ENCODE assay signal across 14 mouse cellular contexts in the genomic region with DNA sequence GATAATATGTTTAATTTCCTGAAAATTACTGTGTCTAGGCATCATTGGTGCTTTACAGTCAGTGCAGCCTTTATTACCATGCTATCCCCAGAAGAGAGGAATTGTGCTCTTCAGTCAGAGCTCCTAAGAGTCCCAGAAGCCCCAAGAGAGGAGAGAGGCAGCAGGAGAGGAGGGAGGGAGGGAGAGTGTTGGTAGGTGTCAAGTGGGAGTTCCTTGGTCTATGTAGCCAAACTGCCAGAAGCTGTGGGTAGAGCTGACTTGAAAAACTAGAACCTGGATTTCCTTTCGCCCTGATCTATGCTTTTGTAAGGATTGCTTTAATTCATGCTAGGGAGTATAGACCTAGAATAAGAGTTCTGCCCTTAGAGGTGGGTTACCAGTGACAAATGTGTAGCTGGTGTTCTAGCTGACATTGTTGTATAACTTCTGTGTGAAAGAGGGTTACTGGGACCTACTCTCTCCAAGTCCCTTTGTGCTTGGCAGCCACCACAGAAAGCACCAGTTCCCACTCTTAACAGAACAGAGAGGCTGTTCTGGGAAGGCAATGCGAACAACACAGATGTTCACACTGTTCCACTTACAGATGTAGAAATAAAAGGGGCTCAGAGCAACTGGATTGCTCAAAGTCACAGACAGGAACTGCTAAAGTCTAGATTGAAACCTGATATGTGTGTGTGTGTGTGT.
"Had no signal": no experiment of that assay in that cellular context is flagged by ENCODE, and none has a peak within 500 bp of the region (broad histone marks: within the 10 kb centered on the region; RNA-seq: fewer than 3 reads in every experiment).

No protein-coding gene starts in this region.

- H3K9me3 ChIP-seq: intestine, embryonic 15.5 days; liver, embryonic 13.5 days; lung, embryonic 15.5 days had no signal

- DNase-seq: kidney, adult 18-20 months; kidney, postnatal 14 days; liver; liver, embryonic 13.5 days; liver, postnatal 0 days; lung, postnatal 14 days; thymus, adult 18-20 months; thymus, postnatal 14 days had no signal

- H3K4me2 ChIP-seq: intestine, embryonic 15.5 days; liver, embryonic 13.5 days; lung, embryonic 15.5 days; midbrain, embryonic 12.5 days had no signal

- H3K36me3 ChIP-seq: intestine, embryonic 15.5 days; liver, embryonic 13.5 days; lung, embryonic 15.5 days; midbrain, embryonic 12.5 days had no signal

- H3K27ac ChIP-seq: intestine, embryonic 15.5 days; liver, embryonic 13.5 days; lung, embryonic 15.5 days; macrophage; midbrain, embryonic 12.5 days; stomach, postnatal 0 days had no signal

- H3K4me1 ChIP-seq: intestine, embryonic 15.5 days; midbrain, embryonic 12.5 days had no signal

- H3K4me3 ChIP-seq: intestine, embryonic 15.5 days; liver, embryonic 13.5 days; lung, embryonic 15.5 days; megakaryocyte, embryonic 14.5 days; midbrain, embryonic 12.5 days had no signal

- H3K9ac ChIP-seq: intestine, embryonic 15.5 days; liver, embryonic 13.5 days; liver, postnatal 0 days; lung, embryonic 15.5 days; midbrain, embryonic 12.5 days had no signal

- H3K27me3 ChIP-seq: intestine, embryonic 15.5 days; liver, embryonic 13.5 days; lung, embryonic 15.5 days; megakaryocyte, embryonic 14.5 days; midbrain, embryonic 12.5 days had no signal

- ATAC-seq: intestine, embryonic 15.5 days; liver, postnatal 0 days had no signal
